Mouse (Mus musculus): ENCODE results near the gene Hsh2d. TPM values are rescaled to one million over a fixed set of nuclear protein-coding genes. Genes with fewer than 3 reads are reported as not detected.

Gene Hsh2d
- polyA plus RNA-seq, 1 experiment from 2014 or later = not detected

GRCm38 (mm10) chr8:72239499-72240402, 50.3 kb downstream of the Hsh2d start, which contains the start of gene Ap1m1:
Gene Ap1m1 (plus strand): TSS chr8:72240018.
- peak within 1 kb of the TSS; percentile 89 for H3K4me2 ChIP-seq
- no peaks in the 10 kb centered on the region for H3K27me3 ChIP-seq
- H3K36me3 ChIP-seq = peaks cover 20% of the 10 kb centered on the region; the same call in 1 of the 2 replicates
- peak; percentile 96 for ATAC-seq (ENCODE audit: low read depth)
- WGBS = under 1% methylated on average over 54 of the region's 54 CpGs
- no peaks in the 10 kb centered on the region for H3K9me3 ChIP-seq
- peak within 1 kb of the TSS; percentile 65 for H3K4me3 ChIP-seq
- H3K27ac ChIP-seq (replicated peaks) = peak within 1 kb of the TSS; percentile 95
- peak within 1 kb of the TSS; percentile 75 for H3K9ac ChIP-seq
- H3K4me1 ChIP-seq (replicated peaks) = peaks cover 23% of the 10 kb centered on the region

DNA sequence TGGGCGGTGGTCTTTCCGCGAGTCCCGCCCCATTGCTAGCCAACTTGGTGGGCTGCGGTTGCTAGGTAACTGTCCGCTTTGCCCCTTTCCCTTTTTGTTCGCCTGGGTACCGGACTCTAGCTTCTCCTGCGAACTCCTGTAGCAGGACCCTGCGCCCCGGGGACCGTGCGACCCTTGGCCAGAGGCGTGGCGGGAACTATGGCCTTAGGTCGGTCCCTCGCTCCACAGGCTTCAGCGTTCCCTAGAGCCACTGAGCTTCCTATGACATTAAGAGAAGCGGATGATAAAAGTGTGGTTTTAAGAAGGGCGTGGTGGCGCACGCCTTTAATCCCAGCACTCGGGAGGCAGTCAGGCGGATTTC, 50.9 kb downstream of the Hsh2d start:
- H3K27ac ChIP-seq (replicated peaks) = peak overlapping the region; percentile 95
- peaks cover 23% of the 10 kb centered on the region for H3K4me1 ChIP-seq (replicated peaks)

DNA sequence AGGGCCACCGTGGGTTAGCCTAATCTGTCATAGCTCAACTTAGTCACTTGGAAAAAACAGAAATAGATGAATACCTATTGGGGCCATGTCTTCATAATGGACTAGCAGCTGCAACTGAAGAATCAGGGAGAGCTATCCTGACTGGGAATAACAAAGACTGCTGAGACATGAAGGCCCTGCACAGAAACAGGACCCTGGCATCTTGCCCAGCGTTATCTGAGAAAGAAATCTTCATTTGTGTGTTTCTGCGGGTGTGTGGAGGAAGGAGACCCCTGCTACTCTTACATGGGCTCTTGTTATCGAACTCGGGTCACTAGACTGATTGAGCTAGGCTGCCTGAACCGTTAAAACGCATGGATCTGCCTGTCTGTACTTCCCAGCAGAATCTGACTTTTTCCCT, 51.5 kb downstream of the Hsh2d start:
- Histone ChIP-seq H3K9me3 (no peaks in the 10 kb centered on the region), H3K4me1 (replicated peaks) (peaks cover 23% of the 10 kb centered on the region), H3K4me2 (peak overlapping the region; percentile 89), H3K9ac (peak overlapping the region; percentile 75), H3K36me3 (peaks cover 31% of the 10 kb centered on the region), H3K4me3 (peak overlapping the region; percentile 65), H3K27me3 (no peaks in the 10 kb centered on the region), H3K27ac (replicated peaks) (peak overlapping the region; percentile 95)
- WGBS = 55% methylated on average over 7 of the region's 7 CpGs
- no peak for ATAC-seq (ENCODE audit: low read depth)

More for the DNA sequence above, 50.9 kb downstream of the Hsh2d start:
- Histone ChIP-seq H3K9me3 (no peaks in the 10 kb centered on the region), H3K4me3 (peak overlapping the region; percentile 65), H3K4me2 (peak overlapping the region; percentile 89), H3K36me3 (peaks cover 26% of the 10 kb centered on the region; the same call in 1 of the 2 replicates), H3K9ac (peak overlapping the region; percentile 75), H3K27me3 (no peaks in the 10 kb centered on the region)
- WGBS = under 1% methylated on average over 24 of the region's 24 CpGs
- no peak; the same call in 1 of the 2 replicates for ATAC-seq (ENCODE audit: low read depth)

GRCm38 (mm10) chr8:72242226-72242625, 52.8 kb downstream of the Hsh2d start:
- WGBS = 97% methylated on average over 1 of the region's 1 CpGs

GRCm38 (mm10) chr8:72244610-72245009, 55.2 kb downstream of the Hsh2d start:
- Histone ChIP-seq H3K27ac (replicated peaks) (no peak overlapping the region), H3K36me3 (peaks cover 58% of the 10 kb centered on the region), H3K4me3 (no peak overlapping the region), H3K9me3 (no peaks in the 10 kb centered on the region), H3K4me1 (replicated peaks) (peaks cover 23% of the 10 kb centered on the region), H3K9ac (no peak overlapping the region), H3K27me3 (no peaks in the 10 kb centered on the region), H3K4me2 (no peak overlapping the region)
- no peak for ATAC-seq (ENCODE audit: low read depth)
- 75% methylated on average over 2 of the region's 2 CpGs for WGBS

More at GRCm38 (mm10) chr8:72242226-72242625, 52.8 kb downstream of the Hsh2d start:
- Histone ChIP-seq H3K4me2 (no peak overlapping the region), H3K36me3 (peaks cover 44% of the 10 kb centered on the region), H3K27ac (replicated peaks) (no peak overlapping the region), H3K4me1 (replicated peaks) (peaks cover 23% of the 10 kb centered on the region), H3K9ac (no peak overlapping the region), H3K27me3 (no peaks in the 10 kb centered on the region), H3K9me3 (no peaks in the 10 kb centered on the region), H3K4me3 (no peak overlapping the region)
- ATAC-seq (ENCODE audit: low read depth) = no peak

Other genes starting within 250 kb of the Hsh2d start
- 16.6 and 18.1 TPM in 2 replicates for gene Zfp961, start 238.6 kb upstream of the Hsh2d start, polyA plus RNA-seq (2015; fragmentation: Nextera tagmentation; extraction: Ambion mirVana)
- gene Cyp4f18, start 180.0 kb upstream of the Hsh2d start, polyA plus RNA-seq (2015; fragmentation: Nextera tagmentation; extraction: Ambion mirVana) = 0.69 and 1.0 TPM in 2 replicates
- not detected in 2 replicates for gene Olfr372, start 148.4 kb upstream of the Hsh2d start, polyA plus RNA-seq (2015; fragmentation: Nextera tagmentation; extraction: Ambion mirVana)
- gene Olfr373, start 106.5 kb upstream of the Hsh2d start, polyA plus RNA-seq (2015; fragmentation: Nextera tagmentation; extraction: Ambion mirVana) = not detected in 2 replicates
- not detected in 2 replicates for gene Olfr374, start 82.6 kb upstream of the Hsh2d start, polyA plus RNA-seq (2015; fragmentation: Nextera tagmentation; extraction: Ambion mirVana)
- 230 and 274 TPM in 2 replicates for gene Tpm4, start 54.7 kb upstream of the Hsh2d start, polyA plus RNA-seq (2015; fragmentation: Nextera tagmentation; extraction: Ambion mirVana)
- 109 and 129 TPM in 2 replicates for gene Rab8a, start 28.4 kb upstream of the Hsh2d start, polyA plus RNA-seq (2015; fragmentation: Nextera tagmentation; extraction: Ambion mirVana)
- gene Cib3, start 23.2 kb downstream of the Hsh2d start, polyA plus RNA-seq (2015; fragmentation: Nextera tagmentation; extraction: Ambion mirVana) = not detected in 2 replicates
- not detected in 2 replicates for gene Gm11034, start 24.0 kb downstream of the Hsh2d start, polyA plus RNA-seq (2015; fragmentation: Nextera tagmentation; extraction: Ambion mirVana)
- 93.8 and 96.1 TPM in 2 replicates for gene Fam32a, start 30.1 kb downstream of the Hsh2d start, polyA plus RNA-seq (2015; fragmentation: Nextera tagmentation; extraction: Ambion mirVana)
- 227 and 228 TPM in 2 replicates for gene Ap1m1, start 50.4 kb downstream of the Hsh2d start, polyA plus RNA-seq (2015; fragmentation: Nextera tagmentation; extraction: Ambion mirVana)
- 14.3 and 19.6 TPM in 2 replicates for gene Gm10282, start 115.6 kb downstream of the Hsh2d start, polyA plus RNA-seq (2015; fragmentation: Nextera tagmentation; extraction: Ambion mirVana)
- gene Klf2, start 129.4 kb downstream of the Hsh2d start, polyA plus RNA-seq (2015; fragmentation: Nextera tagmentation; extraction: Ambion mirVana) = 6.6 and 8.3 TPM in 2 replicates
- 57.5 and 58.4 TPM in 2 replicates for gene Eps15l1, start 231.8 kb downstream of the Hsh2d start, polyA plus RNA-seq (2015; fragmentation: Nextera tagmentation; extraction: Ambion mirVana)